ENCODE assay signal across 25 mouse cellular contexts in the genomic region with DNA sequence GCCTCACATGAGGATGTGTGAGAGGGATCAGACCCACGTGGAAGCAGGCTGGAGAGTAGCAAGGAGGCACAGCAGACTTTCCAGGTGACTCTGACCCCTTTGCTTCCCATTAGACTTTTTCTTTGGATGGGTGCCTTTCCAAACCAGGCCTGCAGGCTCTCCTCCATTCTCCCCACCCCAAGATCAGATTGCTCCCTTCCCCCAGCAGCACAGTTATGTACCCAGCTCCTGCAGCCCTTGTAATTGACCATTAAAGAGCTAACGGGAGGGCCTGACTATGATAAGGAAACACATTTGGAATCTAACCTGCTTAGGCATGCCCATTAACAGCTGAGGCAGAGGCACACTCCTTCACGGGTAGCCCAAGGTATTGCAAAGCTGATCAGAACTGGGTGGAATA. TPM values are rescaled to one million over a fixed set of nuclear protein-coding genes. Genes with fewer than 3 reads are reported as not detected.
DNase-seq lines count a peak whose midpoint lies in the region; ATAC-seq and TF ChIP-seq lines count a peak whose summit lies in the region.
"Had no signal": no experiment of that assay in that cellular context is flagged by ENCODE, and none has a peak within 500 bp of the region (broad histone marks: within the 10 kb centered on the region; RNA-seq: fewer than 3 reads in every experiment).

No protein-coding gene starts in this region.

- no peak overlapping the region for H3K4me3 ChIP-seq in forebrain, embryonic 13.5 days
- no peak overlapping the region for H3K4me3 ChIP-seq in forebrain, embryonic 10.5 days
- no peak overlapping the region for H3K4me3 ChIP-seq in heart, embryonic 11.5 days (ENCODE audit: low read depth, low read length)
- H3K4me3 ChIP-seq in layer of hippocampus, adult 2 months: no peak overlapping the region
- H3K4me3 ChIP-seq in midbrain, embryonic 16.5 days (ENCODE audit: low read depth, low read length): no peak overlapping the region
- no peak overlapping the region for H3K4me3 ChIP-seq in midbrain, postnatal 0 days (ENCODE audit: low read depth, low read length)
- H3K4me3 ChIP-seq: embryonic facial prominence, embryonic 13.5 days; embryonic facial prominence, embryonic 15.5 days; erythroblast, embryonic 14.5 days; forebrain, embryonic 15.5 days had no signal

- no peaks in the 10 kb centered on the region for H3K9me3 ChIP-seq in forebrain, embryonic 13.5 days (replicated peaks)
- H3K9me3 ChIP-seq in forebrain, embryonic 10.5 days: no peaks in the 10 kb centered on the region
- no peaks in the 10 kb centered on the region for H3K9me3 ChIP-seq in heart, embryonic 11.5 days (replicated peaks; ENCODE audit: control insufficient read depth, low read length)
- H3K9me3 ChIP-seq in midbrain, embryonic 16.5 days (replicated peaks; ENCODE audit: control insufficient read depth, low read length, poor library complexity, severe bottlenecking): no peaks in the 10 kb centered on the region
- H3K9me3 ChIP-seq in midbrain, postnatal 0 days (ENCODE audit: low read length): no peaks in the 10 kb centered on the region
- H3K9me3 ChIP-seq: embryonic facial prominence, embryonic 13.5 days; embryonic facial prominence, embryonic 15.5 days; forebrain, embryonic 15.5 days had no signal

- DNase-seq in forebrain, embryonic 10.5 days (ENCODE audit: extremely low spot score, low spot score): no peak
- DNase-seq in heart, adult 11 months: peak; percentile 64
- DNase-seq in layer of hippocampus, adult 2 months (ENCODE audit: low spot score in 2 of 2): no peak
- DNase-seq in layer of hippocampus, adult 11-12 months (ENCODE audit: low spot score): no peak
- DNase-seq in midbrain, postnatal 0 days (ENCODE audit: low spot score): no peak
- DNase-seq: adrenal gland, adult 2 months; adrenal gland, postnatal 10 days; adrenal gland, postnatal 25 days; B cell, adult 2 months; cerebellum, adult 11 months; cerebellum, adult 9-11 months; cerebellum, postnatal 14 days; cerebellum, postnatal 36 days; embryo, embryonic 11 days had no signal

- ATAC-seq in forebrain, embryonic 13.5 days: no peak
- ATAC-seq in heart, embryonic 11.5 days (replicated peaks; ENCODE audit: insufficient number of reproducible peaks, low FRiP score, low TSS enrichment): no peak
- ATAC-seq in midbrain, embryonic 16.5 days: no peak
- no peak for ATAC-seq in midbrain, postnatal 0 days (ENCODE audit: low FRiP score)
- ATAC-seq: CD4-positive, CD25-positive, alpha-beta regulatory T cell, adult 4 months; forebrain, embryonic 15.5 days had no signal

- no peak for TF ChIP-seq CTCF in layer of hippocampus, adult 2 months (conservative IDR thresholded peaks at IDR 0.05)
- no peak for TF ChIP-seq CTCF in midbrain, postnatal 0 days (IDR thresholded peaks at IDR 0.05)

- H3K4me2 ChIP-seq in forebrain, embryonic 13.5 days: no peak overlapping the region
- no peak overlapping the region for H3K4me2 ChIP-seq in heart, embryonic 11.5 days
- no peak overlapping the region for H3K4me2 ChIP-seq in midbrain, embryonic 16.5 days (ENCODE audit: low read length)
- H3K4me2 ChIP-seq in midbrain, postnatal 0 days (ENCODE audit: low read depth, low read length, poor library complexity, severe bottlenecking): no peak overlapping the region
- H3K4me2 ChIP-seq: embryonic facial prominence, embryonic 13.5 days; embryonic facial prominence, embryonic 15.5 days; forebrain, embryonic 15.5 days had no signal

- 49% methylated on average over 3 of the region's 3 CpGs for WGBS in forebrain, embryonic 13.5 days
- 65% methylated on average over 3 of the region's 3 CpGs for WGBS in forebrain, embryonic 10.5 days
- 49% methylated on average over 3 of the region's 3 CpGs for WGBS in heart, embryonic 11.5 days (ENCODE audit: insufficient replicate concordance)
- 50% methylated on average over 3 of the region's 3 CpGs for WGBS in midbrain, embryonic 16.5 days
- WGBS in midbrain, postnatal 0 days: 27% methylated on average over 3 of the region's 3 CpGs

- H3K9ac ChIP-seq in forebrain, embryonic 13.5 days: no peak overlapping the region
- no peak overlapping the region for H3K9ac ChIP-seq in heart, embryonic 11.5 days (ENCODE audit: low read depth, low read length)
- no peak overlapping the region for H3K9ac ChIP-seq in midbrain, embryonic 16.5 days (ENCODE audit: low read depth, low read length)
- no peak overlapping the region for H3K9ac ChIP-seq in midbrain, postnatal 0 days (replicated peaks; ENCODE audit: low read length, poor library complexity, severe bottlenecking)
- H3K9ac ChIP-seq: embryonic facial prominence, embryonic 13.5 days; embryonic facial prominence, embryonic 15.5 days; forebrain, embryonic 15.5 days had no signal

- peak overlapping the region; percentile 10; the same call in 1 of the 2 replicates for H3K27ac ChIP-seq in forebrain, embryonic 13.5 days
- no peak overlapping the region for H3K27ac ChIP-seq in forebrain, embryonic 10.5 days
- H3K27ac ChIP-seq in heart, embryonic 11.5 days (ENCODE audit: low read depth, low read length): no peak overlapping the region
- H3K27ac ChIP-seq in layer of hippocampus, adult 2 months: peak overlapping the region; percentile 14; the same call in 1 of the 2 replicates
- H3K27ac ChIP-seq in midbrain, embryonic 16.5 days (ENCODE audit: low read length): peak overlapping the region; percentile 37
- no peak overlapping the region for H3K27ac ChIP-seq in midbrain, postnatal 0 days (ENCODE audit: low read depth, low read length)
- H3K27ac ChIP-seq: embryonic facial prominence, embryonic 13.5 days; embryonic facial prominence, embryonic 15.5 days had no signal

- H3K4me1 ChIP-seq in forebrain, embryonic 13.5 days: peaks cover 29% of the 10 kb centered on the region
- no peaks in the 10 kb centered on the region for H3K4me1 ChIP-seq in forebrain, embryonic 10.5 days
- no peaks in the 10 kb centered on the region for H3K4me1 ChIP-seq in heart, embryonic 11.5 days (ENCODE audit: control insufficient read depth, insufficient read depth, low read length)
- peaks cover 52% of the 10 kb centered on the region for H3K4me1 ChIP-seq in midbrain, embryonic 16.5 days (ENCODE audit: control insufficient read depth, insufficient read depth, low read length)
- peaks cover 10% of the 10 kb centered on the region; the same call in 1 of the 2 replicates for H3K4me1 ChIP-seq in midbrain, postnatal 0 days (ENCODE audit: insufficient read depth, low read length)
- H3K4me1 ChIP-seq: embryonic facial prominence, embryonic 13.5 days; embryonic facial prominence, embryonic 15.5 days had no signal

- no peaks in the 10 kb centered on the region for H3K27me3 ChIP-seq in forebrain, embryonic 13.5 days
- H3K27me3 ChIP-seq in forebrain, embryonic 10.5 days (ENCODE audit: poor library complexity, severe bottlenecking): 0 out of 2 replicates have a peak, but pooled peaks cover 5% of the 10 kb centered on the region
- H3K27me3 ChIP-seq in heart, embryonic 11.5 days (ENCODE audit: control insufficient read depth, insufficient read depth, low read length): peaks cover 3% of the 10 kb centered on the region; the same call in 1 of the 2 replicates
- H3K27me3 ChIP-seq in midbrain, embryonic 16.5 days (ENCODE audit: control insufficient read depth, insufficient read depth, low read depth, low read length): no peaks in the 10 kb centered on the region
- no peaks in the 10 kb centered on the region for H3K27me3 ChIP-seq in midbrain, postnatal 0 days (ENCODE audit: insufficient read depth, low read length)
- H3K27me3 ChIP-seq: CH12.LX; embryonic facial prominence, embryonic 13.5 days; embryonic facial prominence, embryonic 15.5 days; forebrain, embryonic 15.5 days had no signal

- no peaks in the 10 kb centered on the region for H3K36me3 ChIP-seq in forebrain, embryonic 13.5 days (ENCODE audit: poor library complexity, severe bottlenecking)
- no peaks in the 10 kb centered on the region for H3K36me3 ChIP-seq in forebrain, embryonic 10.5 days (replicated peaks)
- H3K36me3 ChIP-seq in heart, embryonic 11.5 days (ENCODE audit: control insufficient read depth, insufficient read depth, low read length): no peaks in the 10 kb centered on the region
- H3K36me3 ChIP-seq in midbrain, embryonic 16.5 days (ENCODE audit: control insufficient read depth, insufficient read depth, low read length): no peaks in the 10 kb centered on the region
- 0 out of 2 replicates have a peak, but pooled peaks cover 3% of the 10 kb centered on the region for H3K36me3 ChIP-seq in midbrain, postnatal 0 days (ENCODE audit: insufficient read depth, low read length)
- H3K36me3 ChIP-seq: embryonic facial prominence, embryonic 13.5 days; embryonic facial prominence, embryonic 15.5 days; forebrain, embryonic 15.5 days; G1E had no signal

RNA-seq across cellular contexts. Expression of a gene that starts 17.9 kb away (rescaled TPM):
- 116 and 131 TPM in 2 replicates for polyA plus RNA-seq in forebrain, embryonic 13.5 days (2015; fragmentation: Nextera tagmentation; extraction: Ambion mirVana)
- polyA plus RNA-seq in forebrain, embryonic 10.5 days (2016; fragmentation: Nextera tagmentation; extraction: Ambion mirVana): 1.0 and 3.3 TPM in 2 replicates
- 0.37 and 1.1 TPM in 2 replicates for polyA plus RNA-seq in heart, embryonic 11.5 days (2014; fragmentation: Nextera tagmentation; extraction: Ambion mirVana)
- total RNA-seq in layer of hippocampus, adult 2 months (2021): 100 to 1,000 TPM; 228 to 229 TPM
- 274 and 304 TPM in 2 replicates for polyA plus RNA-seq in midbrain, embryonic 16.5 days (2015; fragmentation: Nextera tagmentation; extraction: Ambion mirVana)
- 104 and 130 TPM in 2 replicates for total RNA-seq in midbrain, postnatal 0 days (2014; rRNA removed)
- 208 and 223 TPM in 2 replicates for polyA plus RNA-seq in midbrain, postnatal 0 days (2015; fragmentation: Nextera tagmentation; extraction: Ambion mirVana)
- total RNA-seq: common myeloid progenitor, adult 5-6 weeks had no signal
- polyA plus RNA-seq: erythroblast, embryonic 14.5 days; G1E had no signal

Comparison
In these comparisons a context has a peak if more than half of its experiments do, and no peak if none do; other contexts are left out.
1. H3K27ac ChIP-seq: peak in forebrain, embryonic 13.5 days (single experiment), layer of hippocampus, adult 2 months (single experiment) and midbrain, embryonic 16.5 days (single experiment); none in forebrain, embryonic 10.5 days (single experiment), heart, embryonic 11.5 days (single experiment) and midbrain, postnatal 0 days (single experiment).
2. RNA of a gene that starts 17.9 kb away (polyA plus RNA-seq): 274 to 304 TPM in midbrain, embryonic 16.5 days, 208 to 223 TPM in midbrain, postnatal 0 days and 116 to 131 TPM in forebrain, embryonic 13.5 days; 1.0 to 3.3 TPM in forebrain, embryonic 10.5 days and 0.37 to 1.1 TPM in heart, embryonic 11.5 days; every median in the first group is over 10 times any median in the second.